Mouse (Mus musculus): Measurements from ENCODE around the gene Prpf38b. TPM values are rescaled to one million over a fixed set of nuclear protein-coding genes. Genes with fewer than 3 reads are reported as not detected.

The Prpf38b gene
- total RNA-seq (2023) = 243 TPM

GRCm38 (mm10) chr3:108911548-108912413, at the start of gene Prpf38b:
Gene Prpf38b, minus strand, starts transcription at chr3:108911727.

GRCm38 (mm10) chr3:108940001-108940633, 28.6 kb upstream of the Prpf38b start, which contains the start of gene Gm9857:
Gene Gm9857, minus strand, starts transcription at chr3:108940445.

GRCm38 (mm10) chr3:108939573-108939972, 28.0 kb upstream of the Prpf38b start, which contains the start of gene Henmt1:
Gene Henmt1, plus strand, starts transcription at chr3:108939873.

GRCm38 (mm10) chr3:108889908-108890307, 21.6 kb downstream of the Prpf38b start, which contains the start of gene Fndc7:
Gene Fndc7, minus strand, starts transcription at chr3:108890008.

Other genes starting within 250 kb of the Prpf38b start
- 3.0 TPM for gene Gpsm2, start 189.4 kb downstream of the Prpf38b start, total RNA-seq (2023)
- not detected for gene Aknad1, start 172.1 kb downstream of the Prpf38b start, total RNA-seq (2023)
- 58.4 TPM for gene Stxbp3, start 71.2 kb downstream of the Prpf38b start, total RNA-seq (2023)
- gene Fndc7, start 21.7 kb downstream of the Prpf38b start, total RNA-seq (2023) = 0.56 TPM
- not detected for gene Henmt1, start 28.1 kb upstream of the Prpf38b start, total RNA-seq (2023)
- not detected for gene Gm9857, start 28.7 kb upstream of the Prpf38b start, total RNA-seq (2023)
- 13.2 TPM for gene Fam102b, start 115.9 kb upstream of the Prpf38b start, total RNA-seq (2023)
- gene Slc25a54, start 168.7 kb upstream of the Prpf38b start, total RNA-seq (2023) = not detected
- 10.3 TPM for gene Slc25a24, start 211.4 kb upstream of the Prpf38b start, total RNA-seq (2023)